Mouse (Mus musculus) liver, embryonic 14.5 days (tissue): ENCODE measurements at regions not wholly inside any gene's neighbourhood (a gene's known extent, or its start where the extent isn't known, plus 50 kb on each side); places are given as distances from the start of the nearest gene placed in this dataset.

Experiments used
- CTCF ChIP-seq: IDR thresholded peaks from 2 replicates; pipeline ENCODE4 v1.5.1; 2016; ENCODE audit warnings: antibody characterized with exemption, low read depth, control low read depth
- EP300 ChIP-seq: IDR thresholded peaks from 2 replicates; pipeline ENCODE4 v1.6.1; 2016; ENCODE audit warnings: antibody characterized with exemption, low read depth

GRCm38 (mm10) chr11:113125832-113126231, 343.8 kb downstream of the Sox9 start:
- TF ChIP-seq CTCF (no peak), EP300 (no peak)
